Mouse (Mus musculus): ENCODE measurements around the gene Smco4.
"Not testable (repeated sequence)": the region's sequence is repeated elsewhere in the genome, so short reads cannot be mapped to it uniquely, and the experiment has no call there.

Gene Smco4

GRCm38 (mm10) chr9:15493235-15493924 is at the start of gene Smco4:
Gene Smco4, plus strand, starts transcription at chr9:15493432.
- DNase-seq (ENCODE audit: low spot score), result peak; percentile 76

DNA sequence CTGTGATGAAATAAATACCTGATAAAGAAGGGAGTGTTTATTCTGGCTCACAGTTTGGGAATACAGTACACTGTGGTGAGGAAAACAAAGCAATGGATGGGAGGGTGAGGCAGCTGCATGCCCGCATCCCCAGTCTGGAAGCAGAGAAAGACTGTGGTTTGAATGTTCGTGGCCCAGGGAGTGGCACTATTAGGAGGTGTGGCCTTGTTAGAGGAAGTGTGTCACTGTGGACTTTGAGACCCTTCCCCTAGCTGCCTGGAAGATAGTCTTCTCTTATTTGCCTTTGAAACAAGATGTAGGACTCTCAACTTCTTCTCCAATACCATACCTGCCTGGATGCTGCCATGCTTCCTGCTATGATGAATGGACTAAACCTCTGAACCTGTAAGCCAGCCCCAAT is 45.8 kb upstream of the Smco4 start:
- DNase-seq (ENCODE audit: low spot score), result no peak

DNA sequence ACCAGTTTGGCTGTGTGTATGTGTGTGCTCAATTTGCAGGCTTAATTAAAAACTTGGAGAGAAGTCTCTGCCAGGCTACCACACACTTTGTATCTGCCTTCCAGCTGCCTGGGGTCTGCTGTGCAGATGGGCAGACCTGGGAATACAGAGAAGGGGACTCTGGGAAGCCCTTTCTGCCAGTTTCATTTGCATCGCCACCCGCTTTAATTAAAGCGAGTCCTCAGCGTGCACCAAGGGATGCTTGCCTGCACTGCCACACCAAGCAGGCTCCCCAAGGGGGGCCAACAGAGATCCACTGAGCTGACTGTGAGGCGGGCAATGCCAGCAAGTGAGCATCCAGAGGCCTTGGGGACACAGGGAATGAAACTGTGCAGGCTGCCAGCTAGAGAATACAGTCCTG is 42.3 kb upstream of the Smco4 start:
- no peak for DNase-seq (ENCODE audit: low spot score)

DNA sequence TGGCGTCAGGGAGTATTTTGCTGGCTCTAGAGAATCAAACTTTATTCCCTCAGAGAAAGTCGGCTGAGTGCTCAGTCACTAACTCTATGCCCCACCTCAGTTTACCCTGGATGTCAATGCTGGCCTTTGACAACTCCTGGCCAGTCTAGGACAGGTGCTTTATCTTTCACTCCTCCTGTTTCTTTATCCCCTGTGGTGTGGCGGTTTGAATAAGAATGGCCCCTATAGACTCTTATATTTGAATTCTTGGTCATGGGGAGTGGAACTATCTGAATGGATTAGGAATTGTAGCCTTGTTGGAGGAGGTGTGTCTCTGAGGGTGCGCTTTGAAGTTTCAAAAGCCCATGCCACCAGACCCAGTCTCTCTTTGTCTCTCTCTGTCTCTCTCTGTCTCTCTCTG is 21.0 kb upstream of the Smco4 start:
- DNase-seq (ENCODE audit: low spot score), result no peak

DNA sequence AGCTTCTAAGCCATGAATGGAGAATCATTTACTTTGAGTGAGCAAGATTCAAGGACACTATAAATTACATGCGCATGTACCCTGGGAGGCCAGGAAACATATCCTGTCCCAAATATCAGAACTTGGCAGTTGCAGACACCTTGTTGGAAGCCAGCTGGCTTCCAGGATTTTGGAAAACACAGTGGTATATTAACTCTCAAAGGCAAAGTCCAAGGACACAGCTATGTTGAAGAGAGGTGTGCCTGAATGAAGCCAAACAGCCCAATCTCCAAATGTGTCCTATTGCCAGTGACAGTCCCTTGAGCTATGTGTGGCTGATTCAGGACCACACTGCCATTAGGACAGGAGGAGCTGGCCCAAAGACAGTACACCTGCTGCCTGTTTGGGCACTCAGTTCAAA is 20.0 kb upstream of the Smco4 start:
- DNase-seq (ENCODE audit: low spot score), result no peak

GRCm38 (mm10) chr9:15477556-15477955 is 15.7 kb upstream of the Smco4 start:
- no peak for DNase-seq (ENCODE audit: low spot score)

- no peak for DNase-seq (ENCODE audit: low spot score)
Measured at GRCm38 (mm10) chr9:15487682-15488424, 5.4 kb upstream of the Smco4 start.

DNA sequence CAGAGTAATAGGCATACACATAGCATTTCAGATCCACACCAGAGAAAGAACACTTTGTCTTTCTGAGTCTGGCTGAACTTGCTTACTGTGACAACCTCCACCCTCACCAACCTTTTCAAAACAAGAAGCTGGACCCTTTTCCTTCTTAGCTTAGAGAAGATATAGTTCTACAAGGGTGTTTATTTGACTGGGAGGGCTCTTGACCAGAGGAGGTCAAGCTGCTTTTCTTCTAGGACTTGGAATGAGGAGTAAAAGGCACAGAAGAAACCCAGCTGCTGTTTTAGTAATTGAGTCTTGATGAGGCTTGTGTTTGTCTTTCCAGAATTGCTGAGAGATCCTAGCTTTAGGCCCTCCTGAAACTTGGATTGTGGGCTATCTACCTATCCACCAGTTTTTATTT is 3.9 kb upstream of the Smco4 start:
- DNase-seq (ENCODE audit: low spot score), result no peak

- DNase-seq (ENCODE audit: low spot score), result no peak
Measured at GRCm38 (mm10) chr9:15490331-15491100, 2.7 kb upstream of the Smco4 start.

DNA sequence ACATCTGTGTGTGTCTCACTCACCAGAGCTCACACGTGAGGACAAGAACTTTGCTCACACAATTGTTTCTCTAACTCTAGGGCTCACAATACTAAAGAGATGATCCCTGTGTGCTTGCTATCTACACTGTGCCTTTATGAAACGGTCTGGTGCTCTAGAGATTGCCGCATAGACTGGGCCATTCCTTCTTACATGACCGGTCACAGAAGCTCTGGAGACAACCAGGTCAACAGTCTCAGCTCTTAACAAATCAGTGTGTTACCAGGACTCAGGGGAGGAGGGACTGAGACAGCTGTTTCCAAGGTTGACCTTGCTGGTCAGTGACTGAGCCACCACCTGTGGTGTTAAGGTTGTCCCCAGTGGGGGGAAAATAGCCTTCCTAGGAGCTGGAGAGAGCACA is 1.5 kb upstream of the Smco4 start:
- DNase-seq (ENCODE audit: low spot score), result no peak

GRCm38 (mm10) chr9:15492401-15492800 is 831 bp upstream of the Smco4 start:
- DNase-seq (ENCODE audit: low spot score), result no peak

GRCm38 (mm10) chr9:15493925-15494558 is 810 bp downstream of the Smco4 start:
- peak; percentile 75 for DNase-seq (ENCODE audit: low spot score)

- not testable (repeated sequence) for DNase-seq (ENCODE audit: low spot score)
Measured at GRCm38 (mm10) chr9:15495281-15495680, 2.0 kb downstream of the Smco4 start.

DNA sequence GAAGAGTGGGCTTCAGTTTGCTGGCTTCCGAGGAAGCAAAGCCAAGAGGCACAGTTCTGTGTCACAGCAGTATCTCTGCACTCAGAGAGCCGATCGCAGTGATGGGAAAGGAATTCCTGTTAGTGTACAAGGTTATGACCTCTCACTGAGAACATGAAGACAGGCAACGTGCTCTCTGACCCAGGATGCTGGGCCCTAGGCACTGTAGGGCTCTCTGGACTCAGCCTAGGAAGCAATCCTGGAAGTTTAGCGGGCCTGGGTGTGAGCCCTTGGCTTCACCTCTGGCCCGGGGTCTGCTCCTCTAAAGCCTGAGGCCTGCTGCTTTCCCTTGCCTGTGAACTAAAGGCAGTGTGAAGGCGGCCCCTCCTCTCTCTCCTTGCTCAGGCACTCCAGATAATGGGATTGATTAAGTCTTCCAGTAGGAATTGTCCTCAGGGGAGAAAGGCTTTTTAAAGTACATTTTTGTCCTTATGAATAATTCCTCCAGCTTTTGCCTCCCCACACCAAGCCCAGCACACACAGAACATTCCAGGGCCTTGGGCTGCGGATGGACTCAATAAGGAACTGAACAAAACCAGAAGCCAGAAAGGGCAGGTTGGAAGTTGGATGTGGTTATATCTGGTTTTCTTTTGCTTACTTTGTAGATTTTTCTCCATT is 2.8 kb downstream of the Smco4 start:
- DNase-seq (ENCODE audit: low spot score), result peak; percentile 79

DNA sequence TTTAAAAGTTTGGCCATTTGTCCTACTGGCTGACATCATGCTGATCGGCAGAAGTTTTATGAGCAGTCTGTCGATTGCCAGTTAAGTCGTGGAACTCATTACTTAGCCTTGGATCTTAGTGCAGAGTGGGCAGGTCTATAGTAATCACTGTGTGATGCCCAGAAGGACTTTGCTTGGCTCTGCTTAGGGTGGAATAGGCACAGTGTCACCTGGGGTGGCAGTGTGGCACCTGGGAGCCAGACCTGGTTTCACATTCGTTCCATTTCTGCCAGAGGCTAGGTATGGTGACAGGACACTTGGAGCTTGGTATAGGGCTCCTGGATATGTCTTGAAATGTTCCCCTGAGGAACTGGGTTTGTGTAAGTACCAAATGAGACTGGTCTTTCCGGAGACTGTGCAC is 6.8 kb downstream of the Smco4 start:
- no peak for DNase-seq (ENCODE audit: low spot score)

DNA sequence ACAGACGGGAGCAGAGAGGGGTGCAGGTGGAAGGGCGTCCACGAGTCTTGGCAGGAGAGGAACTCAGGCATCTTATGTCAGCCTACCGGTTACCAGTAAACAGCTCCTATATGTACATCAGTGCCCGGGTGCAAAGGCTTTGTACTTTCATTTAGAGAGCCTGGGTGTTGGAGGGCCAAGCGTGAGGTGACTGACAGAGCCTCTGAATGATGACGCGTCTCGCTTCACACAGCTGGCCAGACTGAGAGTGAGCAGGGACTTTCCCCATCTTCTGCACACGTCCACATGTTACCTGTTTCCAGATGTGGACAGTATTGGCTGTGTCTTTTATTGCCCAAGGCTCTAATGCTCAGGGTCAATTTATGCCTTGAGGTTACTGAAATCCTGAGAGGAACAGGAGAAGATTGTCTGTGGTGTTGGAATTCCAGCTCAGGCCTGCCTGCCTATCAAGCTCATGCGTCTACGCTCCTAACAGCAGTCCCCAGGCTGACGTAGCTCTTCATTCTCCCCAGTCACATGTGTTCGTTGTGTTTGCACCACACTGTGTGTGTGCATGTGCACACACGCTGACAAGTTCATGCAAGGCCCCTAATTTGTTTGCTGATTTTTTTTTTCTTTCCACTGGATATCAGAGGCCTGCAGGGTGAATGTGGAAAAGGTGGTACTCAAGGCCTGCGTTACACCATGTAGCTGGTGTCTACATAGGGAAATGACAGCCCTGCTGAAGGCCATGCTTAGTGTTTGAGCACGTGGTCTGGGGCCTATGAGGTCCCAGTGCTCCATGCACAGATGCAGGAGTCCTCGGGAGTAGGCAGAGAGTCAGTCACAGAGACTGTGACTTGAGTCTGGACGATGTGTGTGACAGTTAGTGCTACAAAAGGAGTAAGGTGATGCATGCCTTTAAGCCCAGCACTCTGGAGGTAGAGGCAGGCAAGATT is 8.4 kb downstream of the Smco4 start:
- DNase-seq (ENCODE audit: low spot score), result no peak

DNA sequence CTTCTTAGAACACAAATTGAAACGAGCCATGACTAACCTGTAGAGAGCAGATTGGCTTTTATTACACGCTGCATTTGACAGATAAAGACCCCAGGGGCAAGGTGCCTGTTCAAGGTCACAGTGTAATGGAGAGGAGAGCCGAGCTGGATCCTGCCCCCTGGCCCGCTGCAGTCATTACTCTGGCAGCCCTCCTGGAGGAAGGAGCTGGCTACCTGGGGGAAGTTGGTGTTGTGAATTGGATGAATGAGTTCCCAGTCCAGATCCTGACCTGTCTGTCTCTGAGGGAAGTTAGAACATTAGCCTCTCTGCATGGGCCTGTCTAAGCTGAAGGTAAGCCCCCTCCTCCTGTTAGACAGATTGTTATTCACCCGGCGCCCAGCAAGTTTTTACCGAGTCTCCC is 9.2 kb downstream of the Smco4 start:
- DNase-seq (ENCODE audit: low spot score), result no peak

DNA sequence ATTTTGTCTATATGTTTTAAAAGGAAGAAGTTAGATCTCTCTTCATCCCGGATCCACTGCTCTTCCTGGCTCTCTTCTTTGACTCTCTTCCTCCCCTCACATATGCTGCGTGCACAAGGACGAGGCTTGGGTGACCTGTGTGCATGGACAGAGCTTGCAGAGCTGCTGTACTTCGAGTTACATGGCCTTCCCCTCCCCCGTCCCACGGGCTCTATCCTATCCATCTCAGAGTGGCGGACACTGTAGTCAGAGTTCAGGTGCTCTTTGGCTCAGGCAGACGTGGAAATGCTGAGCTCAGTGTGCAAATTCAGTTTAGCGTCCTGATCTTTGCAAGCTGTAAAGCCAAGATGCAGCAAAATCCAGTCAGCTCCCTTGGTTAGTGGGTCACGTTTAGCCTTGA is 10.1 kb downstream of the Smco4 start:
- DNase-seq (ENCODE audit: low spot score), result no peak

- no peak for DNase-seq (ENCODE audit: low spot score)
Measured at GRCm38 (mm10) chr9:15503827-15504226, 10.6 kb downstream of the Smco4 start.

DNA sequence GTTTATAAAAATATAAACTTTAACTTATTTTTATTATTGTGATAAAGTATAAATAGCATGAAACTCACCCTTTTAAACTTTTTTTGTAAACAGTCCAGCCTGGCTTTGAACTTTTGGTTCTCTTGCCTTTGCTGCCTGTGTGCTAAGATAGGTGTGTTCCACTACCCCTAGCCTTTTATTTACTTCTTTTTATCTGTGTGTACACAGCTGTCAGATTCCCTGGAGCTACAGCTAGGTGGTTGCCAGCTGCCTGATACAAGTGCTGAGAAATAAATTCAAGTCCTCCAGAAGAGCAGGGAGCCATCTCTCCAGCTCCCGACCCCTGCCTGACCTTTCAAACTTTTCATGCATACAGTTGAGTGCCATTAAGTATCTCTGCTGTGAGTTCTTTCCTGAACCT is 12.1 kb downstream of the Smco4 start:
- DNase-seq (ENCODE audit: low spot score), result no peak

DNA sequence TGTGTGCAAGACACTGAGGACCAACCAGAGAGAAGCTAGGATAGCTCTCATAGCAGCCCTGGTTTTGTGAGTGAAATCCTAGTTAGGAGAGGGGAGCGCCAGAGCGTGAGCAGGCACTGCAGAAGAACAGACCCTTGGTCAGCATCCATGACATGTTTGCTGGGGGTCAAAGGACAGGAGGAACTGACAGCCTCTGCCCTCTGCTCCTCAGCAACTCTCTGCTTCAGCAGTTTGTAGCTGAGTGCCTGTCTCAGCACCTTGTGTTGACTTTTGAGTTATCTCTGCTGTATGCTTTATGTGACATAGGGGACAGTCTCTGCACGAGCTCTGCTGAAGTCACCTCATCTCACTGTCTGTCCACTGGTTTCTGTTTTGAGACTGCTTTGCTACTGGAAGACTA is 13.6 kb downstream of the Smco4 start:
- no peak for DNase-seq (ENCODE audit: low spot score)
